Mouse (Mus musculus): ENCODE results near the gene Fcgr1. TPM values are rescaled to one million over a fixed set of nuclear protein-coding genes. Genes with fewer than 3 reads are reported as not detected.

Gene Fcgr1
- total RNA-seq, 2 experiments from 2014 or later: 2.0 to 3.3 TPM

Small RNAs within 50 kb of the gene (microRNA-seq; reads per million reads assigned to microRNA genes)
- 0 reads per million in 2 experiments for gene Gm47311 (ENCODE audit: borderline number of aligned reads in 2 of 2)
- gene Gm47313 (ENCODE audit: borderline number of aligned reads in 2 of 2): 0 reads per million in 2 experiments

Other genes starting within 250 kb of the Fcgr1 start
- 10 to 100 TPM; 26.4 to 31.4 TPM for gene Vps45, start 235.5 kb downstream of the Fcgr1 start, total RNA-seq (2021)
- 10 to 100 TPM; 32.1 to 35.0 TPM for gene Otud7b, start 189.4 kb downstream of the Fcgr1 start, total RNA-seq (2021)
- 10 to 100 TPM; 19.4 to 28.7 TPM for gene Mtmr11, start 132.0 kb downstream of the Fcgr1 start, total RNA-seq (2021)
- 10 to 100 TPM; 56.6 to 57.0 TPM for gene Sf3b4, start 121.6 kb downstream of the Fcgr1 start, total RNA-seq (2021)
- gene Sv2a, start 112.8 kb downstream of the Fcgr1 start, total RNA-seq (2021): 1 to 10 TPM; 9.3 to 9.4 TPM
- 10 to 100 TPM; 30.3 to 35.8 TPM for gene Bola1, start 74.3 kb downstream of the Fcgr1 start, total RNA-seq (2021)
- gene Hist2h2ab, start 74.1 kb downstream of the Fcgr1 start, total RNA-seq (2021): 1 to 10 TPM; 4.9 to 5.1 TPM
- 10 to 100 TPM; 37.8 to 39.8 TPM for gene Hist2h2ac, start 73.1 kb downstream of the Fcgr1 start, total RNA-seq (2021)
- 10 to 100 TPM; 17.3 to 19.9 TPM for gene Hist2h2be, start 72.8 kb downstream of the Fcgr1 start, total RNA-seq (2021)
- gene Hist2h3c2, start 54.8 kb downstream of the Fcgr1 start, total RNA-seq (2021): 10 to 100 TPM; 17.4 to 18.8 TPM
- 100 to 1,000 TPM; 358 to 442 TPM for gene Hist2h2aa2, start 53.7 kb downstream of the Fcgr1 start, total RNA-seq (2021)
- gene Hist2h2aa1, start 48.5 kb downstream of the Fcgr1 start, total RNA-seq (2021): 1 to 10 TPM; 7.7 to 9.6 TPM
- gene Hist2h3c1, start 47.3 kb downstream of the Fcgr1 start, total RNA-seq (2021): not detected
- gene Hist2h4, start 30.7 kb downstream of the Fcgr1 start, total RNA-seq (2021): 10 to 100 TPM; 21.2 to 22.1 TPM
- 10 to 100 TPM; 37.9 to 43.2 TPM for gene Hist2h3b, start 25.3 kb downstream of the Fcgr1 start, total RNA-seq (2021)
- gene Hist2h2bb, start 24.2 kb downstream of the Fcgr1 start, total RNA-seq (2021): 10 to 100 TPM; 52.7 to 54.1 TPM
- gene BC107364, start 158.3 kb upstream of the Fcgr1 start, total RNA-seq (2021): not detected
- under 1 TPM in 1 of 2 experiments, not detected in 1; 0.42 TPM for gene Hfe2, start 231.2 kb upstream of the Fcgr1 start, total RNA-seq (2021)

All from adrenal gland, adult 18-20 months (tissue).